Comparison of ENCODE assay signal across 8 mouse cellular contexts in the genomic region with DNA sequence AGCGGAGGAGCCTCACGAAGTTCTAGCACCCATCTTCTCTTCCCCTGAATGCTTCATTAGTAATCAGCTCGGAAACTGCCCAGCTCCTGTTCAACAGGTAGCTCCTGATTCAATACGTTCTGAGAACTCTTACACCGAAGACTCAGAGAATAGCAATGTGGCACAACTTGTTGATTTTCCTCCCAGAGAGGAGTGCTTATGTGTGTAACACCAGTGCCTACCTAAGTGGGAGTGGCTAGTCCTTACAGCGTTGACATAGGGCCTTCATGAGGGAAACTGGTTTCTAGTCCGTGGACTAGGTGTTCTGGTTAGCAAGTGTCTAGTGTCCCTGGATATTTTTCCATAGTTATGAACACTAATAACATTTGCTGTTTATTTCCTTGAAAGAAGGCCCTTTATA. TPM values are rescaled to one million over a fixed set of nuclear protein-coding genes. Genes with fewer than 3 reads are reported as not detected.
DNase-seq lines count a peak whose midpoint lies in the region; ATAC-seq and TF ChIP-seq lines count a peak whose summit lies in the region.

No protein-coding gene starts in this region.

- WGBS in hindbrain, postnatal 0 days = 50% methylated on average over 7 of the region's 7 CpGs
- 35% methylated on average over 7 of the region's 7 CpGs for WGBS in lung, embryonic 14.5 days

- no peak for ATAC-seq in hindbrain, postnatal 0 days
- no peak for ATAC-seq in lung, embryonic 14.5 days (ENCODE audit: insufficient read depth)

- DNase-seq in heart, adult 11 months = peak; percentile 81
- no peak for DNase-seq in heart, adult 8-10 months (ENCODE audit: low spot score)
- DNase-seq in adipocyte (ENCODE audit: low spot score) = peak; percentile 42
- DNase-seq in hindbrain, postnatal 0 days (ENCODE audit: low spot score) = peak; percentile 8
- peak; percentile 41 for DNase-seq in lung, embryonic 14.5 days
- DNase-seq in left cerebral cortex, adult 18-20 months (ENCODE audit: low spot score in 2 of 2) = no peak
- no peak for DNase-seq in urinary bladder, postnatal 4 days (ENCODE audit: low spot score in 2 of 2)
- DNase-seq in gastrocnemius, postnatal 14 days = no peak

- peak overlapping the region; percentile 86 for H3K4me2 ChIP-seq in hindbrain, postnatal 0 days (ENCODE audit: low read depth, low read length)
- peak overlapping the region; percentile 85 for H3K4me2 ChIP-seq in lung, embryonic 14.5 days

- H3K9ac ChIP-seq in hindbrain, postnatal 0 days (replicated peaks; ENCODE audit: low read length) = no peak overlapping the region
- no peak overlapping the region for H3K9ac ChIP-seq in lung, embryonic 14.5 days

- peaks cover 9% of the 10 kb centered on the region for H3K4me1 ChIP-seq in hindbrain, postnatal 0 days (ENCODE audit: insufficient read depth, low read length)
- peaks cover 11% of the 10 kb centered on the region for H3K4me1 ChIP-seq in lung, embryonic 14.5 days (ENCODE audit: insufficient read depth)

- TF ChIP-seq CTCF in hindbrain, postnatal 0 days (IDR thresholded peaks at IDR 0.05; ENCODE audit: low read depth) = no peak
- TF ChIP-seq CTCF in lung, embryonic 14.5 days (IDR thresholded peaks at IDR 0.05; ENCODE audit: low read depth) = no peak

- intact Hi-C loops in gastrocnemius, postnatal 14 days (cut with DNase I; ENCODE audit: low total_unique reads) = no loop called here

- no peaks in the 10 kb centered on the region for H3K9me3 ChIP-seq in hindbrain, postnatal 0 days (ENCODE audit: low read length)
- no peaks in the 10 kb centered on the region for H3K9me3 ChIP-seq in lung, embryonic 14.5 days (ENCODE audit: low read depth, low read length)

- no peak overlapping the region for H3K27ac ChIP-seq in hindbrain, postnatal 0 days
- no peak overlapping the region for H3K27ac ChIP-seq in lung, embryonic 14.5 days (ENCODE audit: low read depth)

- H3K4me3 ChIP-seq in hindbrain, postnatal 0 days (ENCODE audit: low read length) = peak overlapping the region; percentile 89; the same call in 1 of the 2 replicates
- H3K4me3 ChIP-seq in lung, embryonic 14.5 days (ENCODE audit: low read depth, low read length) = peak overlapping the region; percentile 83; the same call in 1 of the 2 replicates

- no peaks in the 10 kb centered on the region for H3K27me3 ChIP-seq in hindbrain, postnatal 0 days (ENCODE audit: insufficient read depth, low read length)
- H3K27me3 ChIP-seq in lung, embryonic 14.5 days (ENCODE audit: insufficient read depth, low read length) = no peaks in the 10 kb centered on the region

- no peaks in the 10 kb centered on the region for H3K36me3 ChIP-seq in hindbrain, postnatal 0 days (ENCODE audit: insufficient read depth, low read length)
- no peaks in the 10 kb centered on the region for H3K36me3 ChIP-seq in lung, embryonic 14.5 days (ENCODE audit: insufficient read depth)

RNA-seq across cellular contexts. Expression of a gene that starts 33.4 kb away (rescaled TPM):
- 100 to 1,000 TPM in 2 of 4 experiments, 10 to 100 TPM in 2; 93.4 to 113 (median 106) TPM for total RNA-seq in heart, adult 8-10 months (2022)
- 24.9 and 32.7 TPM in 2 replicates for total RNA-seq in hindbrain, postnatal 0 days (2014; rRNA removed)
- polyA plus RNA-seq in hindbrain, postnatal 0 days (2015; fragmentation: Nextera tagmentation; extraction: Ambion mirVana) = 38.2 and 45.8 TPM in 2 replicates
- polyA plus RNA-seq in lung, embryonic 14.5 days (2014; fragmentation: Nextera tagmentation; extraction: Ambion mirVana) = 49.3 and 53.2 TPM in 2 replicates
- 10 to 100 TPM; 38.5 to 44.4 TPM for total RNA-seq in left cerebral cortex, adult 18-20 months (2021)
- 10 to 100 TPM; 62.5 to 69.8 TPM for total RNA-seq in gastrocnemius, postnatal 14 days (2021)

Comparison
In these comparisons a context has a peak if more than half of its experiments do, and no peak if none do; other contexts are left out.
1. DNase-seq: peak in heart, adult 11 months (single experiment), adipocyte (single experiment), hindbrain, postnatal 0 days (single experiment) and lung, embryonic 14.5 days (single experiment); none in heart, adult 8-10 months (single experiment), left cerebral cortex, adult 18-20 months (0 of 2), urinary bladder, postnatal 4 days (0 of 2) and gastrocnemius, postnatal 14 days (single experiment).